Mouse (Mus musculus) MEL (cell line): ENCODE measurements around the gene Gm826. TPM values are rescaled to one million over a fixed set of nuclear protein-coding genes. Genes with fewer than 3 reads are reported as not detected.

Source experiments
- DNase-seq: peaks from one replicate; pipeline ENCODE4 v3.0.0; 2011; ENCODE audit warnings: low read depth, low spot score
- H3K27ac ChIP-seq: 2 replicates; pipeline ENCODE4 v1.5.1; 2012; ENCODE audit warnings: low read depth, mild to moderate bottlenecking, control low read depth, low read length, moderate library complexity; ENCODE audit not compliant: control insufficient read depth
- H3K27me3 ChIP-seq, 2 experiments: fragments of 150-350 bp in 1 of 2; sonication (generic) in 1 of 2; 2 replicates each; pipeline ENCODE4 v1.6.1; 2012; ENCODE audit warnings: low read length in 2 of 2, mild to moderate bottlenecking in 2 of 2, improper control_type of control experiment in 1 of 2, moderate library complexity in 1 of 2; ENCODE audit not compliant: insufficient read depth in 2 of 2, control insufficient read depth in 1 of 2
- H3K36me3 ChIP-seq, 2 experiments: 2 replicates each; pipeline ENCODE4 v1.6.1; 2012 to 2014; ENCODE audit warnings: low read length in 2 of 2, improper control_type of control experiment in 1 of 2, inconsistent platforms in 1 of 2, mild to moderate bottlenecking in 1 of 2; ENCODE audit not compliant: insufficient read depth in 2 of 2, control insufficient read depth in 1 of 2
- H3K4me1 ChIP-seq, 2 experiments: fragments of 150-350 bp in 1 of 2; sonication (generic) in 1 of 2; 2 replicates each; pipeline ENCODE4 v1.6.1; 2012; ENCODE audit warnings: low read length in 2 of 2, improper control_type of control experiment in 1 of 2, mild to moderate bottlenecking in 1 of 2; ENCODE audit not compliant: insufficient read depth in 2 of 2, control insufficient read depth in 1 of 2
- H3K4me3 ChIP-seq, 2 experiments: fragments of 150-350 bp in 1 of 2; sonication (generic) in 1 of 2; 2 replicates each; pipeline ENCODE4 v1.5.1; 2012; ENCODE audit warnings: low read depth in 2 of 2, low read length in 2 of 2, mild to moderate bottlenecking in 2 of 2, moderate library complexity in 2 of 2, control low read depth in 1 of 2, improper control_type of control experiment in 1 of 2; ENCODE audit not compliant: control insufficient read depth in 1 of 2, insufficient read depth in 1 of 2
- H3K79me2 ChIP-seq: 2 replicates; pipeline ENCODE4 v1.6.1; 2012; ENCODE audit warnings: mild to moderate bottlenecking, low read length, moderate library complexity; ENCODE audit not compliant: control insufficient read depth, poor library complexity, insufficient read depth
- H3K9ac ChIP-seq: 2 replicates; pipeline ENCODE4 v1.6.1; 2012; ENCODE audit warnings: low read depth, mild to moderate bottlenecking, control low read depth, low read length, moderate library complexity; ENCODE audit not compliant: control insufficient read depth, poor library complexity, severe bottlenecking
- H3K9me3 ChIP-seq: fragments of 150-350 bp; sonication (generic); replicated peaks from 2 replicates; pipeline ENCODE4 v1.6.1; 2012; ENCODE audit warnings: mild to moderate bottlenecking, low read length, improper control_type of control experiment, moderate library complexity; ENCODE audit not compliant: insufficient read depth
- BHLHE40 ChIP-seq: IDR thresholded peaks from 2 replicates; pipeline ENCODE4 v1.6.1; 2012; ENCODE audit warnings: low read depth, mild to moderate bottlenecking, inconsistent platforms, low read length, improper control_type of control experiment, borderline replicate concordance
- CHD2 ChIP-seq: IDR thresholded peaks from 2 replicates; pipeline ENCODE4 v1.6.1; 2011; ENCODE audit warnings: low read length, improper control_type of control experiment
- CTCF ChIP-seq, 3 experiments: IDR thresholded peaks in 2 of 3; conservative IDR thresholded peaks in 1 of 3; 2 replicates each; pipeline ENCODE4 v1.5.1; 2011 to 2012; ENCODE audit warnings: low read length in 3 of 3, low read depth in 2 of 3, mild to moderate bottlenecking in 2 of 3, improper control_type of control experiment in 1 of 3, inconsistent platforms in 1 of 3, mixed read lengths in 1 of 3, moderate library complexity in 1 of 3; ENCODE audit not compliant: control insufficient read depth in 1 of 3, insufficient read depth in 1 of 3, poor library complexity in 1 of 3, severe bottlenecking in 1 of 3
- E2F4 ChIP-seq: IDR thresholded peaks from 2 replicates; pipeline ENCODE4 v1.6.1; 2011; ENCODE audit warnings: low read depth, low read length, improper control_type of control experiment, borderline replicate concordance
- GABPA ChIP-seq: IDR thresholded peaks from 2 replicates; pipeline ENCODE4 v1.6.1; 2012; ENCODE audit warnings: low read depth, mild to moderate bottlenecking, inconsistent platforms, low read length, improper control_type of control experiment, moderate library complexity
- JUND ChIP-seq: IDR thresholded peaks from 2 replicates; pipeline ENCODE4 v1.6.1; 2011; ENCODE audit warnings: low read depth, mild to moderate bottlenecking, improper control_type of control experiment, low read length
- KAT2A ChIP-seq: conservative IDR thresholded peaks from 2 replicates; pipeline ENCODE4 v1.6.1; 2012; ENCODE audit warnings: low read depth, low read length, improper control_type of control experiment, inconsistent platforms
- MAFK ChIP-seq: IDR thresholded peaks from 2 replicates; pipeline ENCODE4 v1.6.1; 2011; ENCODE audit warnings: low read depth, mild to moderate bottlenecking, low read length, improper control_type of control experiment, borderline replicate concordance
- MAX ChIP-seq: IDR thresholded peaks from 2 replicates; pipeline ENCODE4 v1.6.1; 2011; ENCODE audit warnings: low read length, improper control_type of control experiment
- MAZ ChIP-seq: IDR thresholded peaks from 2 replicates; pipeline ENCODE4 v1.6.1; 2012; ENCODE audit warnings: low read depth, mild to moderate bottlenecking, inconsistent platforms, low read length, improper control_type of control experiment
- MEF2A ChIP-seq: IDR thresholded peaks from 2 replicates; pipeline ENCODE4 v1.6.1; 2014; ENCODE audit warnings: low read depth, mild to moderate bottlenecking, inconsistent platforms, low read length, improper control_type of control experiment; ENCODE audit not compliant: poor library complexity, insufficient replicate concordance, severe bottlenecking; ENCODE audit errors: extremely low read depth
- MYB ChIP-seq: IDR thresholded peaks from 2 replicates; pipeline ENCODE4 v1.6.1; 2011; ENCODE audit warnings: mild to moderate bottlenecking, low read depth, low read length, improper control_type of control experiment
- MYC ChIP-seq: IDR thresholded peaks from 2 replicates; pipeline ENCODE4 v1.6.1; 2011; ENCODE audit warnings: low read depth, mild to moderate bottlenecking, low read length, improper control_type of control experiment, moderate library complexity
- POLR2A ChIP-seq, 2 experiments: IDR thresholded peaks; 2 replicates each; pipeline ENCODE4 v1.6.1; 2011 to 2012; ENCODE audit warnings: low read length in 2 of 2, mild to moderate bottlenecking in 2 of 2, control low read depth in 1 of 2, improper control_type of control experiment in 1 of 2, low read depth in 1 of 2, moderate library complexity in 1 of 2; ENCODE audit not compliant: control insufficient read depth in 1 of 2, insufficient read depth in 1 of 2, poor library complexity in 1 of 2
- POLR2AphosphoS2 ChIP-seq: IDR thresholded peaks from 2 replicates; pipeline ENCODE4 v1.6.1; 2011; ENCODE audit warnings: low read length, improper control_type of control experiment
- POLR2AphosphoS5 ChIP-seq: IDR thresholded peaks from 2 replicates; pipeline ENCODE4 v1.6.1; 2012; ENCODE audit warnings: low read depth, borderline replicate concordance, mild to moderate bottlenecking, inconsistent platforms, low read length, moderate library complexity, mixed read lengths
- SIN3A ChIP-seq: IDR thresholded peaks from 2 replicates; pipeline ENCODE4 v1.6.1; 2012; ENCODE audit warnings: low read length, improper control_type of control experiment, inconsistent platforms
- TAL1 ChIP-seq: IDR thresholded peaks from 2 replicates; pipeline ENCODE4 v1.6.1; 2012; ENCODE audit warnings: mild to moderate bottlenecking, inconsistent platforms, low read length, moderate library complexity, mixed read lengths
- TBP ChIP-seq: IDR thresholded peaks from 2 replicates; pipeline ENCODE4 v1.8.0; 2011; ENCODE audit warnings: low read depth, low read length, improper control_type of control experiment
- TCF12 ChIP-seq: IDR thresholded peaks from 2 replicates; pipeline ENCODE4 v1.6.1; 2014; ENCODE audit warnings: low read depth, mild to moderate bottlenecking, inconsistent platforms, low read length, improper control_type of control experiment, moderate library complexity
- UBTF ChIP-seq: IDR thresholded peaks from 2 replicates; pipeline ENCODE4 v1.6.1; 2012; ENCODE audit warnings: low read depth, mild to moderate bottlenecking, inconsistent platforms, low read length, improper control_type of control experiment, moderate library complexity, borderline replicate concordance; ENCODE audit not compliant: insufficient read depth
- USF1 ChIP-seq: IDR thresholded peaks from 2 replicates; pipeline ENCODE4 v1.6.1; 2014; ENCODE audit warnings: low read depth, mild to moderate bottlenecking, inconsistent platforms, low read length, improper control_type of control experiment, moderate library complexity
- USF2 ChIP-seq, 2 experiments: IDR thresholded peaks; 2 replicates each; pipeline ENCODE4 v1.6.1; 2011 to 2012; ENCODE audit warnings: improper control_type of control experiment in 2 of 2, low read length in 2 of 2, borderline replicate concordance in 1 of 2, inconsistent platforms in 1 of 2, low read depth in 1 of 2, mild to moderate bottlenecking in 1 of 2; ENCODE audit not compliant: insufficient read depth in 1 of 2
- ZC3H11A ChIP-seq: IDR thresholded peaks from 2 replicates; pipeline ENCODE4 v1.6.1; 2012; ENCODE audit warnings: low read depth, mild to moderate bottlenecking, inconsistent platforms, low read length, improper control_type of control experiment
- ZNF384 ChIP-seq: IDR thresholded peaks from 2 replicates; pipeline ENCODE4 v1.6.1; 2012; ENCODE audit warnings: low read depth, mild to moderate bottlenecking, inconsistent platforms, low read length, improper control_type of control experiment
- polyA plus RNA-seq, 2 experiments: library from polyadenylated mRNA; stranded (reverse) in 1 of 2; unstranded in 1 of 2; fragments of >175 nt in 1 of 2; fragments of >200 nt in 1 of 2; gene quantifications; 2 replicates each; pipeline versions ENCODE4 v1.2.1 to v1.2.4; 2012; ENCODE audit warnings: low replicate concordance in 2 of 2, low read depth in 1 of 2; ENCODE audit not compliant: insufficient read length in 2 of 2, insufficient read depth in 1 of 2, missing spikeins in 1 of 2
- total RNA-seq: library from RNA; depleted of rRNA; stranded (reverse); fragments of 300-350 nt; gene quantifications from 2 replicates; pipeline ENCODE4 v1.2.3, GENCODE M21; 2012

The Gm826 gene
- total and polyA plus RNA-seq, 3 experiments, result not detected

- H3K4me3 ChIP-seq, result no peak overlapping the region
- H3K9me3 ChIP-seq, result no peaks in the 10 kb centered on the region
- H3K79me2 ChIP-seq, result no peaks in the 10 kb centered on the region
- H3K27me3 ChIP-seq, result no peaks in the 10 kb centered on the region
- no peak for TF ChIP-seq KAT2A
- no peak for TF ChIP-seq CHD2
- no peak for TF ChIP-seq MYB
- TF ChIP-seq TCF12, result no peak
- no peak for TF ChIP-seq MAZ
- TF ChIP-seq CTCF (IDR thresholded peaks at IDR 0.05 in 2 of 3, conservative IDR thresholded peaks at IDR 0.05 in 1 of 3; ENCODE audit: control insufficient read depth in 1 of 3, insufficient read depth in 1 of 3, low read depth in 2 of 3, low read length in 3 of 3, poor library complexity in 1 of 3, severe bottlenecking in 1 of 3), result no peak
- no peak for TF ChIP-seq JUND
- TF ChIP-seq UBTF, result no peak
- no peak for TF ChIP-seq MYC
- TF ChIP-seq POLR2AphosphoS5, result no peak
- no peak for TF ChIP-seq E2F4
- no peak for TF ChIP-seq BHLHE40
- TF ChIP-seq TAL1, result no peak
- H3K4me1 ChIP-seq, result no peaks in the 10 kb centered on the region
- H3K27ac ChIP-seq, result no peak overlapping the region
- H3K36me3 ChIP-seq, result no peaks in the 10 kb centered on the region
- DNase-seq, result no peak
- H3K9ac ChIP-seq, result no peak overlapping the region
These were observed 42.3 kb upstream of the Gm826 start for GRCm38 (mm10) chr2:160376236-160376635.

DNA sequence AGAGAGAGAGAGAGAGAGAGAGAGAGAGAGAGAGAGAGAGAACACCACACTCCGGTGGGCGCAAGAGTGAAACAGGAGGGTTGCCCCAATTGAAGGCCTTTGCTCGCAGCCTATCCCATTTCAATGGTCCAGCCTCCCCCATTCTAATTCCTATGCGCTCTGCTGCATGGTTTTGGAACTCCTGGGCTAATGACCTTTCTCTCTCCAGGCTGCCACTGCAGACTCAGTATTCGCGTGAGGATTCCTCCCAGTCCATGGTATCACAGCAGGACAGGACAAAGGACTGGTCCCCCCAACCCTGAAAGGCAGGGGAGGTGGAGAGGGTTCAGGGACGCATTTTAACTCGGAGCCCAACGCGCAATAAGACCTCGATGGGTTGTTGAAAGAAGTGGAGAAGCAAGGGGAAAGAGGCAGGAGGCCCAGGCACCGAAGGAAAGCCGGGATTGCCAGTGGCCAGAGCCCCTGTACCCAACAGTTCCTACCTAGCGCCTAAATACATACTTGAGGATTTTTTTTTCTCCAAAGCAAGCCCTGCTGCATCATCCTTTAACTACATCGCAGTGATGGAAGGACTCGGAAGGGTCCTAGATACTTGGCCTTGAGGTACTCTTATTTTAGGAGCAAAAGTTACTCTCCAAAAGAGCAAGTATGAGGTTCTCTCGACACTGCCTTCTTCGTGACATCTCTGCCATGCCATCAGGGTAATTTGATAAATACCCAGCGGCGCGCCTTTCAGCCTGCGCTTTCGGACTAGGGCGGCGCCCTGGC lies 35.9 kb upstream of the Gm826 start:
- H3K4me1 ChIP-seq, result no peaks in the 10 kb centered on the region
- no peak overlapping the region for H3K9ac ChIP-seq
- no peaks in the 10 kb centered on the region for H3K36me3 ChIP-seq
- H3K27ac ChIP-seq, result no peak overlapping the region
- H3K79me2 ChIP-seq, result no peaks in the 10 kb centered on the region
- DNase-seq, result no peak
- H3K4me3 ChIP-seq, result no peak overlapping the region
- no peaks in the 10 kb centered on the region for H3K9me3 ChIP-seq
- H3K27me3 ChIP-seq, result no peaks in the 10 kb centered on the region
- TF ChIP-seq MAX, result no peak
- TF ChIP-seq POLR2AphosphoS5, result no peak
- no peak for TF ChIP-seq ZNF384
- no peak for TF ChIP-seq ZC3H11A
- TF ChIP-seq USF1, result no peak
- TF ChIP-seq GABPA, result no peak
- no peak for TF ChIP-seq POLR2A (IDR thresholded peaks at IDR 0.05; ENCODE audit: control insufficient read depth in 1 of 2, insufficient read depth in 1 of 2, low read depth in 1 of 2, low read length in 2 of 2, poor library complexity in 1 of 2)
- TF ChIP-seq USF2 (IDR thresholded peaks at IDR 0.05; ENCODE audit: borderline replicate concordance in 1 of 2, insufficient read depth in 1 of 2, low read depth in 1 of 2, low read length in 2 of 2), result no peak
- TF ChIP-seq MAZ, result no peak
- TF ChIP-seq MAFK, result no peak
- no peak for TF ChIP-seq POLR2AphosphoS2
- TF ChIP-seq TAL1, result no peak
- no peak for TF ChIP-seq UBTF
- no peak for TF ChIP-seq SIN3A
- no peak for TF ChIP-seq MEF2A
- TF ChIP-seq TBP, result no peak
